Mouse (Mus musculus): ENCODE measurements at regions not wholly inside any gene's neighbourhood (a gene's known extent, or its start where the extent isn't known, plus 50 kb on each side); places are given as distances from the start of the nearest gene placed in this dataset.

DNA sequence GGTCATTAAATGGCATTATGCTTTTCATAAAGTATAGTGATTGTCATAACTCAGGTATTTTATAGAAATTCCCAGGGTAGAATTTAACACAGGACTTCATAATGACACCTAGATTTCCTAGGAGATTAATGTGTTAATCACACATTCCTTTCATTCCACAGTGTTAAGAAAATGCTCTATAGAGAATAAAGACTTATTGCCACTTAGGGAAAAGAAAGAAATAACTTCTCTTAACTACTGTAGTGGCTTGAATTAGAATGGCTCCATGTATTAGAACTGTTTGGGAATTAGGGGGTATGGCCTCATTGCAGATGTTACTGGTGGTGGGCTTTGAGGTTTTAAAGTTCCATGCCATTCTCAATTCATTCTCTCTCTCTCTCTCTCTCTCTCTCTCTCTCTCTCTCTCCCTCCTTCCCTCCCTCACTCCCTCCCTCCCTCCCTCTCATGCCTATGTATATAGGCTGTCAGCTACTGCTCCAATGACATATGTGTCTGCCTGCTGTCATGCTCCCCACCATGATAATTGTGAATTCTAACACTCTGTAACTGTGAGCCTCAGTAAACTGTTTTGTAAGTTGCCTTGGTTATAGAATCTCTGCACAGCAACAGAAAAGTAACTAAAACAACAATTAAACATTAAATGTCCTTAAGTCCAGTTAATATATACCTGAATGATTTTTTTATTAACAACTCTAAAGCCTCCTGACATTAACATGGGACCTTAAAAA lies 425.1 kb upstream of the Depdc1a start:
- ATAC-seq (ENCODE audit: low FRiP score, low read depth) = peak; percentile 57; the same call in 1 of the 2 replicates
- no peak overlapping the region for H3K9ac ChIP-seq
- no peak overlapping the region for H3K4me3 ChIP-seq
- no peak overlapping the region for H3K27ac ChIP-seq
- H3K4me2 ChIP-seq (replicated peaks) = no peak overlapping the region
- no peaks in the 10 kb centered on the region for H3K4me1 ChIP-seq
- H3K27me3 ChIP-seq = no peaks in the 10 kb centered on the region
- no peaks in the 10 kb centered on the region for H3K9me3 ChIP-seq
- H3K36me3 ChIP-seq = no peaks in the 10 kb centered on the region

DNA sequence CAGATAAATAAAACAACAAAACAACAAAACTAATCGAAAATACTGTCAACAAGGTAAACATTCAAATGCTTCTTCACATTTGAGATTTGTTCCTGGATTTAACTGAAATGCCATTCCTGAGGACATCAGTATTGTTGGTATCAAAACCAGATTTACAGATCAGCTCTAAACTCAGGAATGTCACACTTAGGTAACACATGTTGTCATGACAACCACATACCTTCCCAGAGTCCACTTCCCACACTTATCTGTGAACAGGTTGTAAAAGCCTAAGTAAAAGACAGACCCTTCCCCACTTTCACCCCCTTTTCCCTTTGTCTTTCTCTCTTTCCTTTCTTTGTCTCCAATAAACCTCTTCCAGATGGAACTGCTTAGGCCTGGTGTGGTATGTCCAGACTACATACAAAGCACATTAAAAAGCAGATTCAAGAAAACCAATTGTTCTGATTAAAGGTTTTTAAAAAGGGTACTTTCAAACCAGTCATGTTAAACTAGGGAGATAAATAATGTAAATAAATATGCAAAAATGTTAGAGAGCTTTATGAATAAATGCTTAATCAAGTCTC lies 438.2 kb upstream of the Depdc1a start:
- 76% methylated on average over 1 of the region's 1 CpGs for WGBS
- Histone ChIP-seq H3K4me2 (replicated peaks) (no peak overlapping the region), H3K9ac (no peak overlapping the region), H3K9me3 (no peaks in the 10 kb centered on the region), H3K36me3 (no peaks in the 10 kb centered on the region), H3K27ac (no peak overlapping the region), H3K4me3 (no peak overlapping the region), H3K4me1 (peaks cover 3% of the 10 kb centered on the region; the same call in 1 of the 2 replicates), H3K27me3 (no peaks in the 10 kb centered on the region)
- ATAC-seq (ENCODE audit: low FRiP score, low read depth) = peak; percentile 84

DNA sequence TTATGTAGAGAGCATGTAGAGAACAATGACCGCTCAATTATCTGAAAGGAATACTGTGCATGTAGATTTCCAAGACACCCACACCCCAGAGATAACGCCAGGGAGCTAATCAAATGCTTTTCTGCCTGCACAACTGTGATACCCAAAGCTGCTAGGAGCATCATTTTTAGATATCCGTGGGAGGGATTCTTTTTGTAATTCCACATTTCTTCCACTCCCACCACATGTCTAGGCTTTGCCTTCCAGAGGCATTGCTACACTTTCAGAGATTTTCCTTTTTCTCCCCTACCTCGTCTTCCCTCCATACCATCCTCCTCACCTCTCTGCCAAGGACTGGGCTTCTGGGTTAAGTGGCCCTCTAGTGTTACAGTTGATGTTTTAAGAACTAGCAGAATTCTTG lies 460.4 kb upstream of the Depdc1a start:
- Histone ChIP-seq H3K27ac (no peak overlapping the region), H3K9me3 (no peaks in the 10 kb centered on the region), H3K36me3 (no peaks in the 10 kb centered on the region), H3K9ac (no peak overlapping the region), H3K27me3 (no peaks in the 10 kb centered on the region), H3K4me3 (no peak overlapping the region), H3K4me1 (no peaks in the 10 kb centered on the region), H3K4me2 (replicated peaks) (no peak overlapping the region)
- no peak for ATAC-seq (ENCODE audit: low FRiP score, low read depth)
- 70% methylated on average over 4 of the region's 4 CpGs for WGBS

DNA sequence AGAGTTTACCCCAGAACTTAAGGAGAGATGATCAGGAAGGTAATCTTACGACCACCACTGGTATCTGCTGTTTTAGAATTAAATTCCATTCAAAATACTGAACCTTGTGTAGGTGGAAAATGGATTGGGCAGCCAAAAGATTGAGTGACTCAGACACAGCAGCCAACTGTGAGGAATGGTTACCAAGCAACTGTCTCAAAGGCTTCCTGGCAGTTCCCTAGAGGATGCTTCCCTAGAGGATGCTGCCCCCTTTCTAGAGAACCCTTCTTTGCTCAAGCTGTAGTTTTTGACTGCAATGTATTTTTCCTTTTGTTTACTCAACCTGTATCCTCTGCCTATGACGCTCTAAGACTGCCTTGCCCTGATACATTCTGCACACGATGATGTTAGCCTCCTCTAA lies 463.7 kb upstream of the Depdc1a start:
- Histone ChIP-seq H3K4me1 (no peaks in the 10 kb centered on the region), H3K4me2 (replicated peaks) (no peak overlapping the region), H3K9me3 (no peaks in the 10 kb centered on the region), H3K4me3 (no peak overlapping the region), H3K36me3 (no peaks in the 10 kb centered on the region), H3K27ac (no peak overlapping the region), H3K9ac (no peak overlapping the region), H3K27me3 (no peaks in the 10 kb centered on the region)
- ATAC-seq (ENCODE audit: low FRiP score, low read depth) = no peak
- 86% methylated on average over 3 of the region's 3 CpGs for WGBS

DNA sequence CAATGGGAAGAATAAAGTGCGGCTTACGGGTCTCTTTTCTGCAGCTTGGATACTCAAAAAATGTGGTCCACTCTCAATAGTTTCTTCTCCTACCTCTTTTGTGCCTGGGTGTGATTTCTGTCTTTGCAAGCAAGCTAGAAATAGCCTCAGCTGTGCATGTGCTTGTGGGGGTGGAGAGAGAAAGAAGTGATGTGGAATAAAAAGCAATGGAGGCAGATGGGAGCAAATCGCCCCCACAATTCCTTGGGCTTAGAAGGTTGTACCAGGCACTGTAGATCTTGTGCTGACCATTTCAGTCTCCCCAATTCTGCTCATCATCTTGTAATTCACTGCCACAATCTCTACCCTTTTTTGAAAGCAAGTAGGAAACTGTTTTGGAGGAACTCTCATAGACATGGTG lies 464.6 kb upstream of the Depdc1a start:
- ATAC-seq (ENCODE audit: low FRiP score, low read depth) = no peak
- H3K4me1 ChIP-seq = no peaks in the 10 kb centered on the region
- no peak overlapping the region for H3K4me3 ChIP-seq
- 92% methylated on average over 3 of the region's 3 CpGs for WGBS
- no peak overlapping the region for H3K4me2 ChIP-seq (replicated peaks)
- H3K27me3 ChIP-seq = no peaks in the 10 kb centered on the region
- H3K36me3 ChIP-seq = no peaks in the 10 kb centered on the region
- H3K27ac ChIP-seq = no peak overlapping the region
- no peak overlapping the region for H3K9ac ChIP-seq
- no peaks in the 10 kb centered on the region for H3K9me3 ChIP-seq

DNA sequence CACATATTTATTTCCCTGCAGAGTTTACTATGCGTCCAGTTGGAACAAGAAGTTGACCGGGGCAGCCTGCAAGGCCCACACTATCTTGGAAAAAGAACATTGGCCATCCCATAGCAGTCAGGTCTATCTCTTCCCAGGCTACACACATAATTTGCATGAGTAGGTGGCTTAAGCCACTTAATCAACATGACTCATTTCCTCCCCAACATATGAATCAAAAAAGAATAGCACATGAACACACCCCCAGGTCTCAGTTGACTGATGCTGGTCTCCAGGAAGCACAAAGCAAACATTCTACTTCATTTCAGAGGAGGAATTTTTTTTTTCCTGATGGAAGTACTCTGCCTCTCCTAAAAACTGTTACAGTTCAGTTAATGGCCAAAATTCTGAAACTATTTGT lies 465.3 kb upstream of the Depdc1a start:
- Histone ChIP-seq H3K4me3 (no peak overlapping the region), H3K4me1 (no peaks in the 10 kb centered on the region), H3K27ac (no peak overlapping the region), H3K4me2 (replicated peaks) (no peak overlapping the region), H3K27me3 (no peaks in the 10 kb centered on the region), H3K36me3 (no peaks in the 10 kb centered on the region), H3K9ac (no peak overlapping the region), H3K9me3 (no peaks in the 10 kb centered on the region)
- 95% methylated on average over 2 of the region's 2 CpGs for WGBS
- ATAC-seq (ENCODE audit: low FRiP score, low read depth) = no peak

DNA sequence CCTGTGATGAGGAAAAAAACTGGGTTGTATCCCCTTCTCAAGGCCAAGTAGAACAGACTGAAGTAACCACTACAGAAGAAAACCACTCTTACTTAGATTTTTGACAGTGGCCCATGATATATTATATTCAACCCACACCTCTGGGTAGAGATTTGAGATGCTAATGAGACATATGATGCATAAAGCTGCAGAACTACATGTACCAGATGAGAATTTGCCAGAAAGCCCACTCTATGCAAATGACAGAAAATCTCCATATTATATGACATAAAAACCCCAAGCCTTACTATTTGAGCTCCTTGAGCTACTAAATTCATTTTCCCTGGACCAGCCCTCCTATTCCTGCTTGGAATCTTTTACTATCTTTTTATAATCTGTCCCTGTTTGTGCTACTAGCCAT lies 458.4 kb upstream of the Lrrc7 start:
- H3K4me1 ChIP-seq = no peaks in the 10 kb centered on the region
- H3K4me3 ChIP-seq = no peak overlapping the region
- H3K4me2 ChIP-seq (replicated peaks) = no peak overlapping the region
- no peaks in the 10 kb centered on the region for H3K36me3 ChIP-seq
- no peak overlapping the region for H3K27ac ChIP-seq
- no peak overlapping the region for H3K9ac ChIP-seq
- no peaks in the 10 kb centered on the region for H3K9me3 ChIP-seq
- ATAC-seq (ENCODE audit: low FRiP score, low read depth) = no peak
- H3K27me3 ChIP-seq = no peaks in the 10 kb centered on the region

DNA sequence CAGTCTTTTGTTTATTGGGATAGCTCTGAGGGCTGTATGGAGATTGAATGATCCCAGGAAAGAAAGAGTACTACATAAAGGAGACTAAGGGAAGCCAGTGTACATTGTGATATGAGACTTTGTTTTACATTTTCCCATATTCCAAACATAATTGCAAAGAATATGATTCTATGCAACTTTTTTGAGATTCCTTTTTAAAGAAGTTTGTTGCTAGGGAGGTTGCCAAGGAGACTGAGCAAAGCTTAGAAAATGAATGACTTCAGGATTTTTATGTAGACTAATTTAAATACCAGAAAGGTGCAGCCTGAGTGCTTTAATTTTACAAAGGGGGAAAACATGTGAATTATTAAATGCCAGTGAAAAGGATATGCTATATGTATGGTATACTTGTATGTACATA lies 455.2 kb upstream of the Lrrc7 start:
- Histone ChIP-seq H3K4me1 (no peaks in the 10 kb centered on the region), H3K27ac (no peak overlapping the region), H3K27me3 (no peaks in the 10 kb centered on the region), H3K9ac (no peak overlapping the region), H3K36me3 (no peaks in the 10 kb centered on the region), H3K4me2 (replicated peaks) (no peak overlapping the region), H3K9me3 (no peaks in the 10 kb centered on the region), H3K4me3 (no peak overlapping the region)
- no peak for ATAC-seq (ENCODE audit: low FRiP score, low read depth)

DNA sequence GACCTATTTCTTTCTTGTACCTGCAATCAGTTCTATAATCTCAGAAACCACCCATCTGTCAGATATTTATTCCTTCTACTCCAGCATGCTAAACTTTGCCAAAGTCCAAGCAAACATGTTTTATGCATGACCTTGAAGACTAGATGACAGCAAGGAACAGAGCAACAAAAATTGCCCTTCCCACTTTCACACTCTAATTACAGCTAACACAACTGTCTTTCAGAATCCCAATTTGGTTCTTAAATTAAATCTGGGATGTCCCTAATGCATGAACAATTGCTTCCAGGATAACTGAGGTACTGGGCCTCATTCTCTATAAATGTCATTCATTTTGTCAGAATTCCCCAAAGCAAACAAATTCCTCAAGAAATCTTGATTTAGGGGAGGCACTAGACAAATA lies 454.4 kb upstream of the Lrrc7 start:
- no peak overlapping the region for H3K4me2 ChIP-seq (replicated peaks)
- H3K27me3 ChIP-seq = no peaks in the 10 kb centered on the region
- no peaks in the 10 kb centered on the region for H3K4me1 ChIP-seq
- no peak overlapping the region for H3K27ac ChIP-seq
- no peaks in the 10 kb centered on the region for H3K9me3 ChIP-seq
- no peak overlapping the region for H3K4me3 ChIP-seq
- no peaks in the 10 kb centered on the region for H3K36me3 ChIP-seq
- ATAC-seq (ENCODE audit: low FRiP score, low read depth) = no peak
- no peak overlapping the region for H3K9ac ChIP-seq

DNA sequence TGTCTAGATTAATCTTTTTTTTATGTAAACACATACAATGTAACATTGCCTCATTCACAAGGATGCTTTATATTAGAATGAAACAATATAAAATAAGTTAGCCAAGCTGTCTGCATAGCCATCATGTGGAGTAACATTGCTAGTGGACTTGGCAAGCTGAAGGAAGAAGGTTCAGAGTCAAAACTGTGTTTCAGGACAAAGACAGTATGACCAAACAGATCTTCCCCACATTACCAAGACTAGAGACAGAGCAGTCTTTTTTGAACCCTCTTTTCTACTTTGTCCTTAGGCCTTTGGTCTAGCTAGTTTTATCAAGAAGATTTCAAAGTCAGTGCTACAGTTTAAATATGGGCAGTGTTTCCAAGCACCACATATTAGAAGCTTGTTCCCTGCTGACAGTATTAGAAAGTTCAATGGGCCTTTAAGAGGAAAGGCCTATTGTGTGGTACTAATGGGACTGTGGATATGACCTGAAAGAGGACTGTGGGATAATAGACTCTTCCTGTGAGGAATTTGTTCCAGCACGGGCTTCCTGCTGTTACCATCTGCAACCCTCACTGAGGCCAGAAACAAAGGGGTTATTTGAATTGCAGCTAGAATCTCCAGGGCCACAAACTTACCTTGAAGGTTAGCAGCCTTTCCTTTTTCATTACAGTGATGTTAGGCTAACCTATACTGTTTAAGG lies 449.1 kb upstream of the Lrrc7 start:
- H3K36me3 ChIP-seq = no peaks in the 10 kb centered on the region
- H3K4me1 ChIP-seq = no peaks in the 10 kb centered on the region
- ATAC-seq (ENCODE audit: low FRiP score, low read depth) = no peak
- no peaks in the 10 kb centered on the region for H3K27me3 ChIP-seq
- no peak overlapping the region for H3K4me3 ChIP-seq
- WGBS = 19% methylated on average over 1 of the region's 1 CpGs
- H3K9me3 ChIP-seq = no peaks in the 10 kb centered on the region
- no peak overlapping the region for H3K27ac ChIP-seq
- no peak overlapping the region for H3K9ac ChIP-seq
- H3K4me2 ChIP-seq (replicated peaks) = no peak overlapping the region

DNA sequence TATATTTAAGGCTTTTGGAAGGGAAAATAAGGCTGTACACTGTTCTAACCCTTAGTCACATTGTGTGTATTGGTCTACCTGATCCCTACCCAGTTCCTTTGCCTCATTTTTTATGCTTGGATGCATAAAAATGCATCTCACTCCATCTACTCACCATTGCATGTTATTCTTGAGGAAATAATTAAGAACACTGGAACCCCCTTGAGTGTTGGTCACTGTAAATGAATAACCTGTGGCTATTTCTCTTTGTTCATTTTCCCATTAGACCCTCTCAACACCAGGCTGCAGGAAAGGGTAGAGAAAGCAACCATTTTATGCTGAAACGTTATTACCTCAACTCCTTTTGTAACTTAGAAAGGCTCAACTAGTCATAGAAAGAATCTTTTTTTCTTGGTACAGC lies 442.0 kb upstream of the Lrrc7 start:
- no peak overlapping the region for H3K27ac ChIP-seq
- H3K36me3 ChIP-seq = no peaks in the 10 kb centered on the region
- no peak overlapping the region for H3K4me2 ChIP-seq (replicated peaks)
- WGBS = 20% methylated on average over 1 of the region's 1 CpGs
- H3K4me3 ChIP-seq = no peak overlapping the region
- no peak for ATAC-seq (ENCODE audit: low FRiP score, low read depth)
- H3K27me3 ChIP-seq = no peaks in the 10 kb centered on the region
- no peaks in the 10 kb centered on the region for H3K9me3 ChIP-seq
- H3K9ac ChIP-seq = no peak overlapping the region
- H3K4me1 ChIP-seq = no peaks in the 10 kb centered on the region

DNA sequence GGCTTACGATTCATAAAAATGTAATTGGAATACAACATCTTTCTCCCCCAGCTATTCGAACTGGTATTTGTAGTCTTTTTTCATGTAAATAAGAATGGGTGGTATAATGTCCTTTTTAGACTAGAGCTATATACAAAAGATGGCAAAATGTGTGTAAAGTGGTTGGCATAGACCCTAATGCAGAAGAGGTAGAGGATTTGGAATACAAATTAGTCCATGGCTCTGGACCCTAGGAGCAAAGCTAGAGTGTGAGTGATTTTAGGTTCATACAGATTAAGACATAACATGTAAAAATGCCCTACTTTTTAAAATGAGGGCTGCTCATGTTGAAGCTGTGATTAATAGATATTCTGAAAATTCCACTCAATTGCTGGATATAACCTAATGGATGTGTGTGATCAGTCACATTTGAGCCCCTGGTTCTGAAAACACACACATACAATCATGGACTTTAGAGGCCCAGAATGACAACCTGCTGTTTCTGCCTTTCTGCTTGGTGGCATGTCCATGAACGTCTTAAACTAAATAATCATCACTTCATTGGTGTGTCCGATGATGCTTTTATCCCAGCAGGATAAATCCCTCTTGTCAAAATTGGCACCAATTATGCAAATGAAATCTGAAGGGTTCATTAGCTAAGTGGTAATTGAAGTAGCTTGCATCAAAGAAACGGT lies 423.6 kb upstream of the Lrrc7 start:
- Histone ChIP-seq H3K4me2 (replicated peaks) (no peak overlapping the region), H3K27ac (no peak overlapping the region), H3K4me3 (no peak overlapping the region), H3K4me1 (no peaks in the 10 kb centered on the region), H3K36me3 (no peaks in the 10 kb centered on the region), H3K27me3 (no peaks in the 10 kb centered on the region), H3K9me3 (no peaks in the 10 kb centered on the region), H3K9ac (no peak overlapping the region)
- ATAC-seq (ENCODE audit: low FRiP score, low read depth) = no peak
- 83% methylated on average over 5 of the region's 5 CpGs for whole genome bisulfite sequencing

All from limb, embryonic 13.5 days (tissue).